Mouse (Mus musculus) heart, adult 2 months (tissue): ENCODE data around the gene Ralbp1.

Source experiments
- CTCF ChIP-seq: fragments of 200-600 bp; IDR thresholded peaks from 2 replicates; pipeline ENCODE4 v1.8.1; 2022; ENCODE audit warnings: antibody characterized with exemption, mild to moderate bottlenecking, moderate library complexity
- EP300 ChIP-seq: fragments of 200-500 bp; IDR thresholded peaks from 2 replicates; pipeline ENCODE4 v1.6.1; 2011; ENCODE audit warnings: low read depth, low read length, control low read depth; ENCODE audit not compliant: insufficient read depth

GRCm38 (mm10) chr17:65908270-65908669, 22.7 kb upstream of the Ralbp1 start:
- no peak for TF ChIP-seq CTCF
- no peak for TF ChIP-seq EP300
